Mouse (Mus musculus) spleen, postnatal 36 days (tissue): ENCODE results near the gene Wars.
A peak's percentile ranks its signal among the peaks of the same experiment; 100 is the strongest.
"Not testable (repeated sequence)": the region's sequence is repeated elsewhere in the genome, so short reads cannot be mapped to it uniquely, and the experiment has no call there.

ENCODE experiments used
- DNase-seq, 2 experiments: peaks; one replicate each; pipeline ENCODE4 v3.0.0; 2022; ENCODE audit warnings: low spot score in 2 of 2, mixed read lengths in 1 of 2

The Wars gene

GRCm38 (mm10) chr12:108855081-108855480, 38.9 kb downstream of the Wars start:
- no peak for DNase-seq

GRCm38 (mm10) chr12:108852822-108853221, 41.2 kb downstream of the Wars start:
- DNase-seq, result no peak

GRCm38 (mm10) chr12:108850886-108851285, 43.1 kb downstream of the Wars start:
- no peak for DNase-seq

DNA sequence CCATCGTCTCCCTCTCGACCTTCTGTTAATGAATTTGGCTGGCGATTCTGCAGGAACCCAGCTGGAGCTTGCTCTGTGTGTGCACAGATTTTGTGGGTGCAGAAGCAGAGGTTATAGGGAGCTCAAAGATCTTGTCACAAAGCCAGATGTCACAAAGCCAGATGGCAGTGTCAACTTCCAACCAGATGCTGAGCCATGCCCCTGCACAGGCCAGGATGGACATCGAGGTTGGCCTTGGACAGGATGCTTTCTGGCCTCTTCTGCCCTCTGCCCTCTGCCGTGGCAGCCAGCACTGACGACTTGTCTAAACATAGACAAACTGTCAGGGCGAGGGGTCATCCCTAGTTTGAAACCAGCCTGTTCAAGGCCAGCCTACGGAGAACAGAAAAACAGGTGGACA, 43.8 kb downstream of the Wars start:
- DNase-seq, result no peak

GRCm38 (mm10) chr12:108849488-108850022, 44.4 kb downstream of the Wars start:
- no peak for DNase-seq

- not testable (repeated sequence) for DNase-seq
These were observed 45.9 kb downstream of the Wars start for GRCm38 (mm10) chr12:108848033-108848432.

DNA sequence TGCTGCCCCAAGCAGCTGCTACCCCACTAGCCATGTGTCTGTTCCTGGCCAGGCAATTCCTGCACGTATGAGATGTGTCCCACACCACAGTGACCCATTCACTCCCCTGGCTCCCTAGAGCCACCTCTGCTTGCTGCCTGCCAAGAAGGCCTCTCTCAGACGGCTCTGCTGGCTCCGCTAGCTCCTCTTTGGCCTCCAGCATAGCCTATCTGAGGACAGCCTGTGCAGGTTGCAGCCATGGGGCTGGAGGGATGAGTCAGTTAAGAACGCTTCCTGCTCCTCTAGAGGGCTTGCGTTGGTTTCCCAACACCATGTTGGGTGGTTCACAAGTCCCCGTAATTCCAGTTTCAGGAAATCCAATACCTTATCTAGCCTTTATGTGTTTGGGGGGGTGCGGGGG, 51.3 kb downstream of the Wars start:
- no peak for DNase-seq

GRCm38 (mm10) chr12:108841181-108841580, 52.8 kb downstream of the Wars start:
- DNase-seq, result no peak

- no peak for DNase-seq
These were observed 57.3 kb downstream of the Wars start for GRCm38 (mm10) chr12:108836722-108837121.

GRCm38 (mm10) chr12:108835840-108836409, 58.0 kb downstream of the Wars start, which contains the start of the genes Slc25a29 and Slc25a47:
Gene Slc25a29, minus strand, starts transcription at chr12:108835883.
Gene Slc25a47, plus strand, starts transcription at chr12:108836046.
- peak; percentile 95 for DNase-seq

DNA sequence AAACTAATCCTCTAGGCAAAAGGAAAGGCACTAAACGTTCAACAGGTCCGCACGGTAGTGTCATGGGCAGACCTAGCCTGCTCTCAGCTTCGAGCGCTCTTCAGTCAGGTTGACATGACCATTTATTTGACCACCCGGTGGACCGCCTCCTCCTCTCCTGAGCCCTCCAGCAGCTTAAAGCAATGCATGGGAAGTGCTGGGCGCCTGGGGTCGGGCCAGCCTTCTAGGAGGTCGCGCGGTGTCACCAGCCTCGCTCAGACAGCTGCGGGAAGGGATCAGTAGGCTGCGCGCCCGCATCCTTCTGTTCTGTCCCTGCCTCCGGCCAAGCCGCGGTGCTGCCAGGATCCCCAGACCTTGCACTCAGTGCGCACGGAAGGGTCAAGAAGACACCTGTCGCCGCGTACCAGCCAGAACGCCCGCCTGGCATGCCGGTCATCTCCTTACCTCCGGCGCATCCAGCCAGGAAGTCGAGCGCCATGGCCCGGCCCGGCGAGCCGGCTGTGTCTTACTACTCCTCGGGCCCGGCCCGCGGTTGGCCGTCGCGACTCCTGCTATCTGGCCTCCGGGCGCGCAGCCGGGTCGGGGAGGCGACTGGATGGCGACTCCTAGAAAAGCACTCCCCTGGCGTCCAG, 58.6 kb downstream of the Wars start:
- no peak for DNase-seq

DNA sequence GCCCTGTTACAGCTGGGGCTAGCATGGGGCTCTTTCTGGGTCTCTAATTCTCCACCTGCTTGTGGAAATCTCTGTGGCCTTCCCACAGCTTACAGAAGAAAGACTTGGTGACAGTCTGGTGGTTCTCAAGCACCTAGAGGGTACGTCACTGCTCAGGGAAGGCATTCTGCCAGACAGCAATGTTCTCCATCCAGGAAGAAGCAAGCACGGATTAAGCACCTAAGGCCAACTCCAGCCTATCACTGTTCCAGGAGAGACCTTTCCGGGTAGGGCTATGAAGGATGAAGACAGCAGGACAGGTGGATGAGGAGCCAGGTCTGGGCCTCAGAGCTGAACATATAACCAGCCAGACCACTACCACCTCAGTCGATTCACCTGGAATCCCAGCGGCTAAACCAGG, 59.2 kb downstream of the Wars start:
- no peak for DNase-seq

GRCm38 (mm10) chr12:108834337-108834736, 59.6 kb downstream of the Wars start:
- no peak for DNase-seq

DNA sequence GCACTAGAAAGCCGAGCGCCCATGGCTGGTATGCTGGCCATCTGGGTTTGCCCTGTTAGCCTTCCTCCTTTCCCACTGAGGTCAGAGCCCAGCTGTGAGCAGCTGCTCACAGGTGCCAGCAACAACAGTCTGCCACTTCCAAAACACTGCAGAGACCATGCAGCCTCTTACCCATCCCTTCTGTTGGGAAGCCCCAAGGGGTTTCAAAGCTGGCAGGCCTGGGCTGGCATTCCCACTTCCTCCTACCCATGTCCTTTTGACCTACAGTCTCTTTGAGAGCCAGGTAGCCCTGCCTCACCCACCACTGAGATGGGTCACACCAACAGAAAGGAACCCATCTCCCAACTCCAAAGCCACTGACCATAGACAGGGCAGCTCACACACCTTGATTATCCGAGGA, 60.6 kb downstream of the Wars start:
- DNase-seq, result no peak

DNA sequence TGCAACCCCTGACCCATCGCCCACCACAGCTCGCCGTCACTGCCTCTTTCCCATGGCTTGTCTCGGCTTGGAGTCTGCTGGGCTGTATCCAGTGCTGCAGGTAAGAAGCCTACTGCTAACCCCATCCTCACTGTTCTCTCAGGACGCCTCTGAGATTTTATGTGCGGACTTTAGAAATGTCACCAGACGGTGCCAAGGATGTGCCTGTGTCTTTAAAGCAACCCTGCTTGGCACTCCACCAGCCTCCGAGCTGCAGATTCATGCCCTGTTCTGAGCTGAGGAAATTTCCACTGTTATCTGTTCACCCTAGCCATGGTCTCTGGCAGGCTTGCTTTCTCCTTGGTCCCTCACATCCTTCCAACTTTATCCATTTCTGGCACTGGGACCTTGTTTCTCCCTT, 61.1 kb downstream of the Wars start:
- DNase-seq, result no peak

DNA sequence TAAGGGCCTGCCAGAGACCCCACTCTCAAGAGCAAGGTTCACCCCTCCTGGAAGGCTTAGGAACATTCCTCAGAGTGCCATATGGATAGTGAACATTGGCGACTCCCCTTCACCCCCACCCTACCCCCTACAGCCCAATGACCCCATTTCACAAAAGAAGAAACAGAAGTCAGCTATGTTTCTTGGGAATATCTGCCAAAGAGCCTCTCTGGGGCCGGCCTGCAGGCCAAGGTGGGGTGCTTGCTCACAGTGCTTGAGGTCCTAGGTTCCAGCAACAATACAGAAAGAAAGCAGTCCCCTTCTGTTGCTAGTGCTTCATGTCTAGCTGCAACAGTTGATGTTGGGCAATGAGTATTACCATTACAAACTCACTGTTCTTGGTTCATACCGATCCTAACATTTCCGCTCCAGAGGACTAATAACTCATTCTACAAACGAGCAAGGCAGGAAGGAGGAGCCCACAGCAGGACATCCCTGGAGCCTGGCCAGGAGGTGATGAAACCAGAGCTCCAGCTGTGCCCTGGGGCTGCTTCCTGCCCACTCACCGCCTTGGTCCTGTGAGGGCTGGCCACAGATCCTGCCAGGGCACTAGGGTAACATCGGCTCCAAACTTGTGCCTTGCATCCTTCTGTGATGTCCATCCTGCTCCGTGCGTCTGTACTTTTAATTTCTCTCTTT, 61.9 kb downstream of the Wars start:
- DNase-seq, result peak in 1 of 2 experiments; percentile 18

GRCm38 (mm10) chr12:108830358-108830757, 63.6 kb downstream of the Wars start:
- no peak for DNase-seq

DNA sequence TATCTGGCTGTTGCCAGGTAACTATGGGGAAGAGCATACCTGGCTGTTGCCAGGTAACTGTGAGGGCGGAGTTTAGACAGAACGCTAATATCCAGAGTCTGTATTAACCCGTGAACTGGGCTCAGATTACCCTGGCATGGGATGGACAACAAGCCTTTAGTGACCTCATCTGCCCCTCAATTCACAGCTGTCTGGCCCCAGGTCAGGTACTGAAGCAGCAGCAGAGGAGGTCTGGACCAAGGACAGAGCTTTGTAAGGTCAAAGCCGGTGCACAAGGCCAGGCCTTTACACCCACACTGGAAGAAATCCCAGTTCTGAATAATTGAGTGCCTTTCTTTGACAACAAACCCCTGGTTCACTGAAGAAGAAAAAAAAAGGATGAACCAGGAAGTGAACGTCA, 64.3 kb downstream of the Wars start:
- no peak for DNase-seq

- DNase-seq, result no peak
These were observed 66.3 kb downstream of the Wars start for GRCm38 (mm10) chr12:108827641-108828040.

GRCm38 (mm10) chr12:108826958-108827535, 66.9 kb downstream of the Wars start:
- no peak for DNase-seq

- no peak for DNase-seq
These were observed 67.6 kb downstream of the Wars start for GRCm38 (mm10) chr12:108826282-108826957.
